Mouse (Mus musculus): Measurements from ENCODE around the gene Crebbp.
A peak's percentile ranks its signal among the peaks of the same experiment; 100 is the strongest.
"Not testable (repeated sequence)": the region's sequence is repeated elsewhere in the genome, so short reads cannot be mapped to it uniquely, and the experiment has no call there.

Crebbp gene

GRCm38 (mm10) chr16:4213799-4214551 is at the start of gene Crebbp:
Crebbp (minus strand) TSS chr16:4213997.
- DNase-seq (ENCODE audit: low spot score in 2 of 2): peak; percentile 73 to 87

DNA sequence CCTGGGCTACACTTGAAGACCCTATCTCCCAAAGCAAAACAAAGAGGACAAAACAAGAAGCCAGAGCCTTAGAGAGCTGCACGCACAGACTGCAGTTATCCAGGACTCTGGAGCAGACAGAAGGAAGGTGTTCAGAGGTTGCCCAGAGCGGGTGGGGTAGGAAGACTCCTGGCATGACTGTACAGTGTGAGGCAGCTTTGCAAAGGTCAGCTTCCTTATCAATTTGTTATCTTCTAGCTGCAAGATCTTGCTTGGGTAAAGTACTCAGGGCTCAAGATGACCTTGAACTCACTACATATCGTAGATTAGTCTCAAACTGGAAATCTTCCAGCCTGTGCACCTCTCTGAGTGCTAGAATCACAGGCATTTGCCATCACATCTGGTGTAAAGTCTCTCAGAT is 49.7 kb upstream of the Crebbp start:
- DNase-seq (ENCODE audit: low spot score in 2 of 2): no peak

DNA sequence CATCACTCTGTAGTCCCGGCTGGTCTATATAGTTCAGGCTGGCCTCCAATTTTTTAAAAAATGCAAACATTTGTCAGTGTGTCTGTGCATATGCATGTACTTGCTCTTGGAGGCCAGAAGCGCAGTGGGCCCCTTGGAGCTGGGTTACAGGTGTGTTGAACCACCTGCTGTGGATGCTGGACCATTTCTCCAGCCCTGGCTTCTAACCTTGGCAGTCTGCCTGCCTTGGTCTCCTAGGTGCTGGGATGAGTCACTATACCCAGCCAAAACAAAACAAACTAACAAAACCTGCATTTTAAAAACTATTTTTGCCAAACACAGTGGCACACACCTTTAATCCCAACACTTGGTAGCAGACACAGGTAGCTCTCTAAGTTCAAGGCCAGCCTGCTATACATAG is 43.7 kb upstream of the Crebbp start:
- DNase-seq (ENCODE audit: low spot score in 2 of 2): no peak

- DNase-seq (ENCODE audit: low spot score in 2 of 2): no peak
These were observed 35.0 kb upstream of the Crebbp start for GRCm38 (mm10) chr16:4248791-4249190.

- DNase-seq (ENCODE audit: low spot score in 2 of 2): not testable (repeated sequence)
These were observed 31.4 kb upstream of the Crebbp start for GRCm38 (mm10) chr16:4245241-4245640.

GRCm38 (mm10) chr16:4236131-4236530 is 22.3 kb upstream of the Crebbp start:
- DNase-seq (ENCODE audit: low spot score in 2 of 2): no peak

- DNase-seq (ENCODE audit: low spot score in 2 of 2): no peak
These were observed 21.8 kb upstream of the Crebbp start for GRCm38 (mm10) chr16:4235587-4235986.

DNA sequence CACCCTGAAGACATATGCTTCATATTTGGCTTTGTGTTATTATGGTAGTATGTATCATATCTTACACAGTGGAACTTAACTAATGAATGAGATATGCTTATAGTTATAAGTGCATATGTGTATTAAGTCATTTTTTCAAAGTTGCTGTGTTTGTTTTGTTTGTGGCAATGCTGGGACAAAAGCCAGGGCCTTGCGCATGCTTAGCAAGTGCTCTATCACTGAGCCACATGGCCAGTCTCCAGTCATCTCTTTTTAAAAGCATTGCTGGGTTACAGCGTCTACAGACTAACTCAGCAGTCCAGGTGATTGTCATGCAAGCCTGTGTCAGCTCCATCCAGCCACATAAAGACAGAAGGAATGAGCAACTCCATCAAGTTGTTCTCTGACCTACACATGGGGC is 12.0 kb upstream of the Crebbp start:
- DNase-seq (ENCODE audit: low spot score in 2 of 2): no peak

DNA sequence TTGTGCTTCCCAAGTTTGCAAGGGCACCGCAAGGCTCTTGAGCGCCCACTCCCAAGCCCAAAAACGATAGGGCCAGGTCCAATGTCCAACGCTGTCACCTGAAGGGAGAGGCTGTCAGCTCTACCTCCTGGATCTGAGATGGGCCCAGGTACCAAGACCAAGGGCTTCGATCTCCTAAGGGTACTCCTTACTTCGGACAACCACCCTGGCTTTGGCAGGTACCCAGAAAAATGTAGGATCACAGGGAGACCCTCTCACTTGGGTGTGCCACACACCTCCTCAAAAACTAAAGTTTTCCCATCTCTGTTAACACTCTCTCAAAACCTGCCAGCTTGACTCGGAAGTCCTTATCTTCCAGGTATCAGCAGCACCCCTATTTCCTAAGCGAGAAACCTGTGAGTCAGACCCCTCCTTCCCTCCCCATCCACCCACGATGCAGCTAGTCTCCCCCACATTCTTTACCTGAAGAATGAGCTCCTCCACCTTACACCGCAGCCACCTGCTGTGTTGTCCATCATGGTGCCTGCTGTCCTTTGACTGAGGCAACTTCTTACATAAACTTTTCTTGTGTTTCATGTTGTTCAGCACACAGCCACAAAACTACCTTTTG is 939 bp upstream of the Crebbp start:
- DNase-seq (ENCODE audit: low spot score in 2 of 2): no peak

DNA sequence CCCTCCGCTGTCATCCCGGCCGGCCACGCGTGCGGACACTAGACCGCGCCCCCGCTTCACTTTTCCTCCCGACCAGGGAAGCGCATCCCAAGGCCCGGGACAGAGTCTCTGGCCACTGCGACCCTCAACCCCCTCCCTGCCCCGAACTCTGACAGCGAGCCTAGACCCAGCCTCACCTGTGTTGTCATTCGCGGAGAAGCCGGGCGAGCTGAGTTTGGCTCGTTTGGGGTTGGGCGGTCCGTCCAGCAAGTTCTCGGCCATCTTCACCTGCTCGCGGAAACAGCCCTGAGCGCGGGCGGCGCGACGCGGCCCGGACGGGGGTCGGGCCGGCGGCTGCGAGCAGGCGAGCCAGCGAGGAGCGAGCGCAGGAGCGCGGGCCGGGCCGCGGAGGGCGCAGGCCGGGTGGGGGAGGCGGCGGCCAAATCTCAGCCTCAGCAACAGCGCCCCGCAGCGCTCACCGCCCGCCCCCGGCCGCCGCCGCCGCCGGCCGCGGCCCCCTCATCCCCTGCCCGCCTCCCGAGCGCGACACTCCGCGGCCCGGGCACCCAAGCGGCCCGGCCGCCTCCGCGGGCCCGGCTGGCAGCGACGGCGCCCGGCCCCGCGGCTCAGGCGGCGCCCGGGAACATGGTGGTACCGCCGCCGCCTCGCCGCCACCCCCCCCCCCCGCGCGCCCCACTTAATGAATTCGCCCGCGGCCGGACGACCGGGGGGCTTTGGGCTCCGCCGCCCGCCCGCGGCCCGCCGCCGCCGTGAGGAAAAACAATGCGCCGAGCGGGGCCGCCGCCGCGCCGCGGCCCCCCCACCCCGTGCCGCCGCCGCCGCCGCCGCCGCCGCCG is 616 bp downstream of the Crebbp start:
- peak; percentile 17 to 42 for DNase-seq (ENCODE audit: low spot score in 2 of 2)

DNA sequence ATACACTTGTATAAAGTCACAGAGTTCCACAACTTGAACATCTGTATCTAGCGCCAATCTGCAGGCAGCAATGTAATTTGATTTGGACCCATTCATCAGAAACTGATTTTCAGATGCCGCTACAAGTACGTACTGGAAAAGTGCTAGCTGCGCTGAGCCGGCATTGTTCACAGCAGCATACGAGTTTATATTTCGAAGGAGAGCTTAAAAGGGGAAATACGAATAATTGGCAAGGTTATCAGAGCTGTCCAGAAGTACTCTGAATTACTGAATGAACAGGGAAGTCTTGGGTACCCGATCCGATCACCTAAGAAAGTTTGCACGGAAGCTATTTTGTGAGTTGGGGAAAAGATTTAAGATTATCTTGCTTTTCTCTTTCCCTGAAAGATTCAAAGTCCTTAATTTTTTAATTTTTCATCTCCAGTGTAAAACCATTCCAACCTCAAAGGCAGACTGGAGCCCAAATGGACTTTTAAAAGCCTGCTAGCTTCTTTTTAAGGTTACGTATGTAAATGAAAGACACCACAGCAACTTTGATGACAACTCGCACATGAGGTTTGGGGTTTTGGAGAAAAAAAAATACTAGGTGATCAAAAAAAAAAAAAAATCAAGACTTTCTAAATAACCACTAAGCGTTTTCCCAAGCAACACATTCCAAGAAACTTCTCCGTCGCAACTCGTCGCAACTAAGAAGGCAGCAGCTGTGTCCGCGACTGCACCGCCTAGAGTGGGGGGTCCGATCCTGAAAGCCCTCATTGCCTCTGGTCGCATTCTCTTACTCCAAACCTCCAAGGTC is 1.4 kb downstream of the Crebbp start:
- DNase-seq (ENCODE audit: low spot score in 2 of 2): no peak

GRCm38 (mm10) chr16:4210290-4210689 is 3.5 kb downstream of the Crebbp start:
- no peak for DNase-seq (ENCODE audit: low spot score in 2 of 2)

DNA sequence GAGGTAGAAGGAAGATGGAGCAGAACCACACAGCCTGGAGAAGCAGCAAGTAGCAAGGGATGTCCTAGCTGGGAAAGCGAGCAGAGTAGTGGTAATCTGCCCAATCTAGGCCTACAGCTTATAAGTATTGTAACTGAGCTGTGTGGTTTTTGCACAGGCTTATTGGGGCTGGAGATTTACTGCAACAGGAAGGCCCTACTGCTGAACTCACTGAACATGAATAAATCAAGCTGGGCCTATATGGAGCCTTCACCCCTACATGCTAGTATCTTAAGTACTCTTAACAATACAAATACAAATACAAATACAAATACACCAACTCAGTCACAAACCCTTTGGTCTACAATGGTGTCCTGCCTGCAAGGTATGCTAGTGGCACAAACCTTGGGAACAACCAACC is 10.2 kb downstream of the Crebbp start:
- no peak for DNase-seq (ENCODE audit: low spot score in 2 of 2)

GRCm38 (mm10) chr16:4199995-4200394 is 13.8 kb downstream of the Crebbp start:
- DNase-seq (ENCODE audit: low spot score in 2 of 2): no peak

DNA sequence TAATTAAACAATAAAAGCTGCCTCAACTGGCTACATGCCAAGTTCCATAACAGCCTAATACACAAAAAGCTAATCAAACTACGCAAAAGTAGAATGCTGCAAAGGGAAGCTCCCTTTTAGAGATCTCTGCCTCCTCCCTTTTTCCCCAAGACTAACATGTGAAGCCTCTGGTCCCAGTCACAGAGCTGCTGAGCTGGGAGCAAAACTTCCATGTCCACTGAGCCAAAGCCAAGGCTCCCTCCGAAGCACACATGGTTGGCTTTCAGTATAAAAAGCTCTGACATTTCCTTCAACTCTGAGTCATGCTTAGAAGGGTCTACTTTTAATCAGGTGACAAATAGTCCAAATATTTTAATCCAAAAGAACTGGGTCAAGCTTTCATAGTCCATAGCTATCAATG is 14.2 kb downstream of the Crebbp start:
- DNase-seq (ENCODE audit: low spot score in 2 of 2): no peak

- no peak for DNase-seq (ENCODE audit: low spot score in 2 of 2)
These were observed 15.8 kb downstream of the Crebbp start for GRCm38 (mm10) chr16:4198004-4198403.

DNA sequence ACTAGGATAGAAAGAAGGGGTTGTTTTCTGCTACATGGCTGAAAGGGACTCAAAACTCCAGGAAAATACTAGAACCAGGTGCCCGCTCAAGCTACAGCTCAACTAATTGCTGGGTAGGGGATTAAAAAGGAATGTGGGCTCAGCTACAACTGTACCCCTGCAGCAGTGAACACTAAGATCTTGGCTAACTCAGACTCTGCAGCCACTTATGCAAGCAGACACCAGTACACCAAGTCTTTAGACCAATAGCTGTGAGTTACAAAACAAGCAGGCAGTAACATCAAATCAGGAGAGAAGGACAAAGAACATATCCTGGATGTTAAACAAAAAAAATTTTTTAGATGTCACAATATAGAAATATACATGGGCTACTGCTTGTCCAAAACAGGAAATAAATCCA is 23.6 kb downstream of the Crebbp start:
- DNase-seq (ENCODE audit: low spot score in 2 of 2): no peak

DNA sequence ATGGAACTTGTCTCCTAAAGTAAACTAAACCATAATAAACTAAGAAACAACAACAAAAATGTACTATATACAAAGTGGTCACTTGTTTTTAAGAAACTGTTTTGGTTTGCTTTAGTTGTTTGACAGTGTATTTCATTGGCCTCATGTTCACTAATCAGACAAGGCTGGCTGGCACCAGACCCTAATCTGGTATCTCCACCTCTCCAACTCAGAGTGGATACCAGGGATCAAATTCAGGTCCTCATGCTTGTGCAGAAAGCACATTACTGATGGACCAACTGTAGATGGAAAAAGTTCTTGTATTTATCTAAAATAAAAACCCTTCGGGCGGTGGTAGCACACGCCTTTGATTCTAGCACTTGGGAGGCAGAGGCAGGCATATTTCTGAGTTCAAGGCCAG is 38.7 kb downstream of the Crebbp start:
- no peak for DNase-seq (ENCODE audit: low spot score in 2 of 2)

DNA sequence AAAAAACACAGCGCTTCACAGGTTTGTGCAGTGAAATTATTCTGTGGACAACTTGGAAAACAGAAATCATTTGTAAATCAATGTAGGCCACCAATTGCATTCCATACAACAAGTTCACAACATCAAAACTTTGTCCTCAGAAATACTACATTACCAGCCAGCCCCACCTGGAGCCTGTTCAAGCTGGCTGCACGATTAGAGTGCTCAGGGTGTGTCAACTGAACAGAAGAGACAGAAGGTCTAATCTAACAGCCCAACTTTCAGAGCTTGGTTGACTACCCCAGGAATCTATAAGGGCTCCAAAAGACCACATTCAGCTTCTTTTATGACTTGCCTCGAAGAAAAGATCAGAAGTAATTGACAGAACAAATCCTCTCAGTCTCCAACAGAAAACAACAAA is 44.3 kb downstream of the Crebbp start:
- no peak for DNase-seq (ENCODE audit: low spot score in 2 of 2)

DNA sequence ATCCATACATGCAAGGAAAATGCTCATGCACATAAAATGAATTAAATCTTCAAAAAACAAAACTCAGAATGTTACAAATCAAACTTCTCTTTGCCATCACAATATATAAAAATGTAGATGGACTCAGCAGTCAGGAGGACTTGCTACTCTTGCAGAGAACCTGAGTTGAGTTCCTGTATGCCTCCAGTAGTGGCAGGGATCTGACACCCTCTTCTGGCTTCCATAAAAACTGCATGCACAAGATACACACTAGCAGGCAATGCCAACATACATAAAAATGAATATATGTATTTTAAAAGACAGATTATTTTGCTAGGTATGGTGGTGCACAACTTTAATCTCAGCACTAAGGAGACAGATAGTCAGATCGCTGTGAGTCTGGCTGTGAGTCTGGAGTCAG is 45.3 kb downstream of the Crebbp start:
- no peak for DNase-seq (ENCODE audit: low spot score in 2 of 2)

- no peak for DNase-seq (ENCODE audit: low spot score in 2 of 2)
These were observed 52.9 kb downstream of the Crebbp start for GRCm38 (mm10) chr16:4160898-4161247.

Data from frontal cortex, postnatal 14 days (tissue).